Mouse (Mus musculus) MEL (cell line): ENCODE data around the gene Atp8a2. TPM values are rescaled to one million over a fixed set of nuclear protein-coding genes. Genes with fewer than 3 reads are reported as not detected.

Source experiments
- DNase-seq: peaks from one replicate; pipeline ENCODE4 v3.0.0; 2011; ENCODE audit warnings: low read depth, low spot score
- H3K27ac ChIP-seq: 2 replicates; pipeline ENCODE4 v1.5.1; 2012; ENCODE audit warnings: low read depth, mild to moderate bottlenecking, control low read depth, low read length, moderate library complexity; ENCODE audit not compliant: control insufficient read depth
- H3K27me3 ChIP-seq, 2 experiments: fragments of 150-350 bp in 1 of 2; sonication (generic) in 1 of 2; 2 replicates each; pipeline ENCODE4 v1.6.1; 2012; ENCODE audit warnings: low read length in 2 of 2, mild to moderate bottlenecking in 2 of 2, improper control_type of control experiment in 1 of 2, moderate library complexity in 1 of 2; ENCODE audit not compliant: insufficient read depth in 2 of 2, control insufficient read depth in 1 of 2
- H3K36me3 ChIP-seq, 2 experiments: 2 replicates each; pipeline ENCODE4 v1.6.1; 2012 to 2014; ENCODE audit warnings: low read length in 2 of 2, improper control_type of control experiment in 1 of 2, inconsistent platforms in 1 of 2, mild to moderate bottlenecking in 1 of 2; ENCODE audit not compliant: insufficient read depth in 2 of 2, control insufficient read depth in 1 of 2
- H3K4me1 ChIP-seq, 2 experiments: fragments of 150-350 bp in 1 of 2; sonication (generic) in 1 of 2; 2 replicates each; pipeline ENCODE4 v1.6.1; 2012; ENCODE audit warnings: low read length in 2 of 2, improper control_type of control experiment in 1 of 2, mild to moderate bottlenecking in 1 of 2; ENCODE audit not compliant: insufficient read depth in 2 of 2, control insufficient read depth in 1 of 2
- H3K4me3 ChIP-seq, 2 experiments: fragments of 150-350 bp in 1 of 2; sonication (generic) in 1 of 2; 2 replicates each; pipeline ENCODE4 v1.5.1; 2012; ENCODE audit warnings: low read depth in 2 of 2, low read length in 2 of 2, mild to moderate bottlenecking in 2 of 2, moderate library complexity in 2 of 2, control low read depth in 1 of 2, improper control_type of control experiment in 1 of 2; ENCODE audit not compliant: control insufficient read depth in 1 of 2, insufficient read depth in 1 of 2
- H3K79me2 ChIP-seq: 2 replicates; pipeline ENCODE4 v1.6.1; 2012; ENCODE audit warnings: mild to moderate bottlenecking, low read length, moderate library complexity; ENCODE audit not compliant: control insufficient read depth, poor library complexity, insufficient read depth
- H3K9ac ChIP-seq: 2 replicates; pipeline ENCODE4 v1.6.1; 2012; ENCODE audit warnings: low read depth, mild to moderate bottlenecking, control low read depth, low read length, moderate library complexity; ENCODE audit not compliant: control insufficient read depth, poor library complexity, severe bottlenecking
- H3K9me3 ChIP-seq: fragments of 150-350 bp; sonication (generic); replicated peaks from 2 replicates; pipeline ENCODE4 v1.6.1; 2012; ENCODE audit warnings: mild to moderate bottlenecking, low read length, improper control_type of control experiment, moderate library complexity; ENCODE audit not compliant: insufficient read depth
- BHLHE40 ChIP-seq: IDR thresholded peaks from 2 replicates; pipeline ENCODE4 v1.6.1; 2012; ENCODE audit warnings: low read depth, mild to moderate bottlenecking, inconsistent platforms, low read length, improper control_type of control experiment, borderline replicate concordance
- CHD1 ChIP-seq: IDR thresholded peaks from 2 replicates; pipeline ENCODE4 v1.6.1; 2012; ENCODE audit warnings: low read depth, mild to moderate bottlenecking, inconsistent platforms, low read length, improper control_type of control experiment
- CTCF ChIP-seq, 3 experiments: IDR thresholded peaks in 2 of 3; conservative IDR thresholded peaks in 1 of 3; 2 replicates each; pipeline ENCODE4 v1.5.1; 2011 to 2012; ENCODE audit warnings: low read length in 3 of 3, low read depth in 2 of 3, mild to moderate bottlenecking in 2 of 3, improper control_type of control experiment in 1 of 3, inconsistent platforms in 1 of 3, mixed read lengths in 1 of 3, moderate library complexity in 1 of 3; ENCODE audit not compliant: control insufficient read depth in 1 of 3, insufficient read depth in 1 of 3, poor library complexity in 1 of 3, severe bottlenecking in 1 of 3
- ETS1 ChIP-seq: IDR thresholded peaks from 2 replicates; pipeline ENCODE4 v1.6.1; 2012; ENCODE audit warnings: low read depth, mild to moderate bottlenecking, inconsistent platforms, low read length, improper control_type of control experiment, moderate library complexity
- GABPA ChIP-seq: IDR thresholded peaks from 2 replicates; pipeline ENCODE4 v1.6.1; 2012; ENCODE audit warnings: low read depth, mild to moderate bottlenecking, inconsistent platforms, low read length, improper control_type of control experiment, moderate library complexity
- HCFC1 ChIP-seq: IDR thresholded peaks from 2 replicates; pipeline ENCODE4 v1.6.1; 2012; ENCODE audit warnings: low read depth, mild to moderate bottlenecking, inconsistent platforms, low read length, improper control_type of control experiment, moderate library complexity
- MAFK ChIP-seq: IDR thresholded peaks from 2 replicates; pipeline ENCODE4 v1.6.1; 2011; ENCODE audit warnings: low read depth, mild to moderate bottlenecking, low read length, improper control_type of control experiment, borderline replicate concordance
- MAZ ChIP-seq: IDR thresholded peaks from 2 replicates; pipeline ENCODE4 v1.6.1; 2012; ENCODE audit warnings: low read depth, mild to moderate bottlenecking, inconsistent platforms, low read length, improper control_type of control experiment
- MYB ChIP-seq: IDR thresholded peaks from 2 replicates; pipeline ENCODE4 v1.6.1; 2011; ENCODE audit warnings: mild to moderate bottlenecking, low read depth, low read length, improper control_type of control experiment
- NELFE ChIP-seq: IDR thresholded peaks from 2 replicates; pipeline ENCODE4 v1.6.1; 2011; ENCODE audit warnings: low read depth, low read length, improper control_type of control experiment
- NRF1 ChIP-seq: IDR thresholded peaks from 2 replicates; pipeline ENCODE4 v1.6.1; 2014; ENCODE audit warnings: low read depth, mild to moderate bottlenecking, inconsistent platforms, low read length, improper control_type of control experiment, moderate library complexity; ENCODE audit not compliant: poor library complexity, insufficient read depth, severe bottlenecking
- POLR2A ChIP-seq, 2 experiments: IDR thresholded peaks; 2 replicates each; pipeline ENCODE4 v1.6.1; 2011 to 2012; ENCODE audit warnings: low read length in 2 of 2, mild to moderate bottlenecking in 2 of 2, control low read depth in 1 of 2, improper control_type of control experiment in 1 of 2, low read depth in 1 of 2, moderate library complexity in 1 of 2; ENCODE audit not compliant: control insufficient read depth in 1 of 2, insufficient read depth in 1 of 2, poor library complexity in 1 of 2
- RCOR1 ChIP-seq: IDR thresholded peaks from 2 replicates; pipeline ENCODE4 v1.6.1; 2012; ENCODE audit warnings: low read depth, mild to moderate bottlenecking, inconsistent platforms, low read length, improper control_type of control experiment
- SMC3 ChIP-seq: IDR thresholded peaks from 2 replicates; pipeline ENCODE4 v1.6.1; 2011; ENCODE audit warnings: low read depth, low read length, improper control_type of control experiment
- TBP ChIP-seq: IDR thresholded peaks from 2 replicates; pipeline ENCODE4 v1.8.0; 2011; ENCODE audit warnings: low read depth, low read length, improper control_type of control experiment
- UBTF ChIP-seq: IDR thresholded peaks from 2 replicates; pipeline ENCODE4 v1.6.1; 2012; ENCODE audit warnings: low read depth, mild to moderate bottlenecking, inconsistent platforms, low read length, improper control_type of control experiment, moderate library complexity, borderline replicate concordance; ENCODE audit not compliant: insufficient read depth
- ZMIZ1 ChIP-seq: IDR thresholded peaks from 2 replicates; pipeline ENCODE4 v1.6.1; 2012; ENCODE audit warnings: low read depth, mild to moderate bottlenecking, inconsistent platforms, low read length, improper control_type of control experiment, moderate library complexity
- ZNF384 ChIP-seq: IDR thresholded peaks from 2 replicates; pipeline ENCODE4 v1.6.1; 2012; ENCODE audit warnings: low read depth, mild to moderate bottlenecking, inconsistent platforms, low read length, improper control_type of control experiment
- polyA plus RNA-seq, 2 experiments: library from polyadenylated mRNA; stranded (reverse) in 1 of 2; unstranded in 1 of 2; fragments of >175 nt in 1 of 2; fragments of >200 nt in 1 of 2; gene quantifications; 2 replicates each; pipeline versions ENCODE4 v1.2.1 to v1.2.4; 2012; ENCODE audit warnings: low replicate concordance in 2 of 2, low read depth in 1 of 2; ENCODE audit not compliant: insufficient read length in 2 of 2, insufficient read depth in 1 of 2, missing spikeins in 1 of 2
- total RNA-seq: library from RNA; depleted of rRNA; stranded (reverse); fragments of 300-350 nt; gene quantifications from 2 replicates; pipeline ENCODE4 v1.2.3, GENCODE M21; 2012

Atp8a2 gene
- total and polyA plus RNA-seq, 3 experiments: 0.29 to 0.39 TPM; not detected in 1

DNA sequence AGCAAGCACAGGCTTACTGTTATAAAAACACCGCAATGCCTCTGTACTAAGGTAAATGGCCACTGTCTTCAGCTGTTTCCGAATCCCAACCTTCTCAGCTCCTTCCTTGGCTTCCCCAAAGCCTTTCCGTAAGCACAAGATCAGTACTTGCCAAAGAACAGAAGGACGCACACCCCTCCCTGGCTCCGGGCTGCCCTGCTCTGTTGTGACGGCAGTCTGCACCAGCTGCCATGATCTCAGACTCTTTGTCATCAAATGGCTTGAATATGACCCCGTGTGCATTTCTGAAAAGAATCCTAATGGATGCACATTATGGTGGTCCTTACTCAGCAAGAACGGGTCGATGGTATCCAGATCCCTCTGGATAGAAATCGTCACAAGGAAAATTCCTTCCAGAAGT, 53.7 kb downstream of the Atp8a2 start:
- Histone ChIP-seq H3K4me1 (no peaks in the 10 kb centered on the region), H3K9ac (no peak overlapping the region), H3K27me3 (no peaks in the 10 kb centered on the region), H3K36me3 (no peaks in the 10 kb centered on the region), H3K27ac (no peak overlapping the region), H3K79me2 (no peaks in the 10 kb centered on the region), H3K4me3 (no peak overlapping the region)
- DNase-seq: no peak
- TF ChIP-seq HCFC1 (no peak), CTCF (IDR thresholded peaks at IDR 0.05 in 2 of 3, conservative IDR thresholded peaks at IDR 0.05 in 1 of 3; ENCODE audit: control insufficient read depth in 1 of 3, insufficient read depth in 1 of 3, low read depth in 2 of 3, low read length in 3 of 3, poor library complexity in 1 of 3, severe bottlenecking in 1 of 3) (no peak), RCOR1 (no peak), NELFE (no peak), BHLHE40 (no peak), ETS1 (no peak), MAFK (no peak)
- TF ChIP-seq, all 39 proteins: peak for 0
- no peaks in the 10 kb centered on the region for H3K9me3 ChIP-seq

DNA sequence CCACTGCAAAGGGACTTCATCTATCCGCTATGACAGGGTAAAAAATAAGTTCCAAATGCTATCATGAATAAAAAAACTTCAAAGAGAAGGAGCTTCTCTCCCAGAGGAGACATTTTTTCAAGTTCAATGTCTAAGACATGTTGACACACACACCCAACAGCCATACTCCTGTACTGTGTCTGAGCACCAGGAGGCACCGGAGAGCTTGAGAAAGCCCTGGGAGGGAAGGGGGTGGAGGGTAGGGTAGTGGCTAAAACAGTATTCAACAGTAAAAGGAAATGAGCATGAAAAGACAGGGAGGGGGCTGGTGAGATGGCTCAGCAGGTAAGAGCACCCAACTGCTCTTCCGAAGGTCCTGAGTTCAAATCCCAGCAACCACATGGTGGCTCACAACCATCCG, 58.6 kb downstream of the Atp8a2 start:
- Histone ChIP-seq H3K79me2 (no peaks in the 10 kb centered on the region), H3K9me3 (no peaks in the 10 kb centered on the region), H3K9ac (no peak overlapping the region), H3K4me1 (no peaks in the 10 kb centered on the region), H3K27me3 (no peaks in the 10 kb centered on the region; a peak in 1 of 4 replicates), H3K36me3 (no peaks in the 10 kb centered on the region), H3K4me3 (no peak overlapping the region), H3K27ac (no peak overlapping the region)
- no peak for DNase-seq
- TF ChIP-seq ZNF384 (no peak), GABPA (no peak), SMC3 (peak; percentile 30), CTCF (IDR thresholded peaks at IDR 0.05 in 2 of 3, conservative IDR thresholded peaks at IDR 0.05 in 1 of 3; ENCODE audit: control insufficient read depth in 1 of 3, insufficient read depth in 1 of 3, low read depth in 2 of 3, low read length in 3 of 3, poor library complexity in 1 of 3, severe bottlenecking in 1 of 3) (peak in 2 of 3 experiments; percentile 7 to 23; a peak in 3 of 6 replicates), HCFC1 (no peak)

DNA sequence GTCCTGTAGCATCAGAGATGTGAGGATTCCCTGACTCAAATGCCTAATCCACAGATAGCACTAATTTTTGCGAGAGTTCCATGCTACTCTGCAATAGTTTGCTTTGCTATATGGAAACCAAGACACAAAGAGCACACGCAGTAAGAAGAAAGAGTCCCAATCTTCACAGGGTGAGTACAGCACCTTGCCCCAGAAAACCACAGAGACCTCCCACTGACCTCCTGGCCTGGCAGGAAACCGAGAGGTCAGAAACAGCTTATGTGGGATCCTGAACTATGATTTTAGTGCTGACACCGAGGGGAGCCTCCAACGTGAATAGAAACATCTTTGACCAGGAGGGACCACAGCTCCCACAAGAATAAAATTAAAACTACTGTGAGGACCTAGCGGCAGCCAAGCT, 59.2 kb downstream of the Atp8a2 start:
- no peak for DNase-seq
- Histone ChIP-seq H3K27me3 (no peaks in the 10 kb centered on the region; a peak in 1 of 4 replicates), H3K27ac (no peak overlapping the region), H3K9ac (no peak overlapping the region)
- TF ChIP-seq ZMIZ1 (no peak), MAFK (no peak), POLR2A (IDR thresholded peaks at IDR 0.05; ENCODE audit: control insufficient read depth in 1 of 2, insufficient read depth in 1 of 2, low read depth in 1 of 2, low read length in 2 of 2, poor library complexity in 1 of 2) (no peak), CHD1 (no peak), MAZ (no peak), UBTF (no peak), BHLHE40 (no peak), MYB (no peak), TBP (no peak), NRF1 (no peak)
- TF ChIP-seq, all 39 proteins: peak for 0
- no peaks in the 10 kb centered on the region for H3K4me1 ChIP-seq
- no peaks in the 10 kb centered on the region for H3K36me3 ChIP-seq
- H3K79me2 ChIP-seq: no peaks in the 10 kb centered on the region
- no peaks in the 10 kb centered on the region for H3K9me3 ChIP-seq
- no peak overlapping the region for H3K4me3 ChIP-seq
